15 mouse cellular contexts compared by ENCODE assay signal in the genomic region with DNA sequence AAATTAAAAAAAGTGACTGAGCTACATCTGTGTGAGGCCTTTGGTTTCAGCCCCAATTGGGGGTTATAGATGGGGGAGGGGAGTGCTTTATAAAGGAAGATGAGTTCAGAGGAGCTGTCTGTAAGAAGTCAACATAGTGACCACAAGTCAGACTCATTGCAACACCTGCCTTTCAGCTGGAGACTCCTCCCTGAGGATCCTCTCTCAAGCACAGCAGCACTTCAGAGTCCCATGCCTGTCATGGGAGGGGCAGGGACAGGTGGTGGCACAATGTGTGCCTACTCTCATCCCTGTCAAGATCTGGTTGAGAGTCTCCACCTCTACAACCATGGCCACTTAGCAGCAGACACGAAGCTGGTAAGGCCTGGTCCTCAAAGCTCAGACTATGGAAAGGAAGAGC. TPM values are rescaled to one million over a fixed set of nuclear protein-coding genes. Genes with fewer than 3 reads are reported as not detected.
A peak's percentile ranks its signal among the peaks of the same experiment; 100 is the strongest.
DNase-seq lines count a peak whose midpoint lies in the region; ATAC-seq and TF ChIP-seq lines count a peak whose summit lies in the region.
"Had no signal": no experiment of that assay in that cellular context is flagged by ENCODE, and none has a peak within 500 bp of the region (broad histone marks: within the 10 kb centered on the region; RNA-seq: fewer than 3 reads in every experiment).

No protein-coding gene starts in this region.

- in situ Hi-C loops in CH12.LX (cut with MboI; ENCODE audit: low pct_ligation_motif_present, low pct_unique_long_range_greater_than_20kb, low sequenced_read_pairs) = no loop called here

- no peak overlapping the region for H3K4me3 ChIP-seq in lung, embryonic 16.5 days (ENCODE audit: low read length)
- no peak overlapping the region for H3K4me3 ChIP-seq in lung, adult 2 months (replicated peaks; ENCODE audit: extremely low read depth, low read depth, low read length)
- no peak overlapping the region for H3K4me3 ChIP-seq in CH12.LX (replicated peaks in 1 of 3; ENCODE audit: low read depth in 2 of 3, low read length in 2 of 3, poor library complexity in 1 of 3)
- no peak overlapping the region for H3K4me3 ChIP-seq in liver, embryonic 12.5 days
- H3K4me3 ChIP-seq: forebrain, embryonic 10.5 days; limb, embryonic 12.5 days had no signal

- no peaks in the 10 kb centered on the region for H3K9me3 ChIP-seq in lung, embryonic 16.5 days (ENCODE audit: control insufficient read depth, low read length)
- H3K9me3 ChIP-seq in CH12.LX (replicated peaks; ENCODE audit: low read length) = no peaks in the 10 kb centered on the region
- no peaks in the 10 kb centered on the region for H3K9me3 ChIP-seq in liver, embryonic 12.5 days (replicated peaks)
- H3K9me3 ChIP-seq: forebrain, embryonic 10.5 days; limb, embryonic 12.5 days had no signal

- no peaks in the 10 kb centered on the region for H3K27me3 ChIP-seq in lung, embryonic 16.5 days (ENCODE audit: control insufficient read depth, insufficient read depth, low read depth, low read length)
- no peaks in the 10 kb centered on the region for H3K27me3 ChIP-seq in CH12.LX (replicated peaks)
- H3K27me3 ChIP-seq in liver, embryonic 12.5 days (replicated peaks) = no peaks in the 10 kb centered on the region
- H3K27me3 ChIP-seq: limb, embryonic 12.5 days had no signal

- H3K27ac ChIP-seq in lung, embryonic 16.5 days (ENCODE audit: low read length) = no peak overlapping the region
- H3K27ac ChIP-seq in CH12.LX (ENCODE audit: insufficient read depth, low read depth) = peak overlapping the region; percentile 65
- H3K27ac ChIP-seq in liver, embryonic 12.5 days = no peak overlapping the region
- H3K27ac ChIP-seq: forebrain, embryonic 10.5 days; limb, embryonic 12.5 days had no signal

- TF ChIP-seq EP300 in CH12.LX (IDR thresholded peaks at IDR 0.05; ENCODE audit: low read length) = peak; percentile 24; the same call in 1 of the 2 replicates

- peak; percentile 36; the same call in 1 of the 2 replicates for ATAC-seq in lung, embryonic 16.5 days (ENCODE audit: low read depth)
- peak; percentile 80 for ATAC-seq in megakaryocyte progenitor cell, adult 5-6 weeks (replicated peaks; ENCODE audit: poor library complexity)
- ATAC-seq in liver, embryonic 12.5 days = no peak

- H3K4me1 ChIP-seq in lung, embryonic 16.5 days (replicated peaks; ENCODE audit: control insufficient read depth, insufficient read depth, low read length) = peaks cover 11% of the 10 kb centered on the region
- peaks cover 38% of the 10 kb centered on the region for H3K4me1 ChIP-seq in lung, adult 2 months (ENCODE audit: control insufficient read depth, insufficient read depth, low read length)
- H3K4me1 ChIP-seq in CH12.LX (ENCODE audit: control insufficient read depth in 1 of 2, insufficient read depth in 2 of 2) = peaks cover 39 to 93% of the 10 kb centered on the region in 2 experiments
- H3K4me1 ChIP-seq in liver, embryonic 12.5 days = peaks cover 35% of the 10 kb centered on the region
- H3K4me1 ChIP-seq: limb, embryonic 12.5 days had no signal

- TF ChIP-seq CTCF in lung, adult 2 months (IDR thresholded peaks at IDR 0.05; ENCODE audit: insufficient read depth, low read length) = no peak
- no peak for TF ChIP-seq CTCF in CH12.LX (conservative IDR thresholded peaks at IDR 0.05 in 1 of 2, IDR thresholded peaks at IDR 0.05 in 1 of 2; ENCODE audit: low read depth in 2 of 2, low read length in 2 of 2)

- no peak for TF ChIP-seq RAD21 in CH12.LX (IDR thresholded peaks at IDR 0.05; ENCODE audit: low read depth, low read length)

- DNase-seq in lung, adult 2 months = no peak
- DNase-seq in CH12.LX (ENCODE audit: extremely low read depth) = peak; percentile 74
- DNase-seq in thymus, postnatal 10 days (ENCODE audit: low spot score in 2 of 2) = peak; percentile 29 to 33
- no peak for DNase-seq in adrenal gland, adult 18-20 months (ENCODE audit: low spot score in 2 of 2)
- DNase-seq in layer of hippocampus, adult 8-10 months (ENCODE audit: low spot score in 2 of 2) = no peak
- DNase-seq: adrenal gland, postnatal 25 days; cerebellum, adult 11 months; heart, adult 18-20 months; heart, postnatal 14 days; lung, postnatal 14 days had no signal

- H3K36me3 ChIP-seq in lung, embryonic 16.5 days (ENCODE audit: control insufficient read depth, insufficient read depth, low read length) = no peaks in the 10 kb centered on the region
- peaks cover 0 to 5% of the 10 kb centered on the region in 2 experiments for H3K36me3 ChIP-seq in CH12.LX (replicated peaks in 1 of 2; ENCODE audit: control insufficient read depth in 1 of 2, insufficient read depth in 1 of 2, low read length in 1 of 2)
- no peaks in the 10 kb centered on the region for H3K36me3 ChIP-seq in liver, embryonic 12.5 days
- H3K36me3 ChIP-seq: forebrain, embryonic 10.5 days; limb, embryonic 12.5 days had no signal

- no peak overlapping the region for H3K4me2 ChIP-seq in lung, embryonic 16.5 days (ENCODE audit: low read depth, low read length)
- H3K4me2 ChIP-seq in CH12.LX (ENCODE audit: insufficient read depth, low read depth, poor library complexity, severe bottlenecking) = peak overlapping the region; percentile 25
- H3K4me2 ChIP-seq in liver, embryonic 12.5 days = no peak overlapping the region
- H3K4me2 ChIP-seq: limb, embryonic 12.5 days had no signal

- dilution Hi-C loops in CH12.LX (cut with MboI; ENCODE audit: extremely low pct_ligation_motif_present, extremely low pct_unique_long_range_greater_than_20kb, low sequenced_read_pairs) = no loop called here

- no peak overlapping the region for H3K9ac ChIP-seq in lung, embryonic 16.5 days (ENCODE audit: low read length)
- 0 out of 2 replicates have a peak overlapping the region, but pooled peaks have one; percentile 1 for H3K9ac ChIP-seq in CH12.LX (ENCODE audit: insufficient read depth, low read depth)
- H3K9ac ChIP-seq in liver, embryonic 12.5 days = no peak overlapping the region
- H3K9ac ChIP-seq: limb, embryonic 12.5 days had no signal

- TF ChIP-seq POLR2A in lung, adult 2 months (IDR thresholded peaks at IDR 0.05; ENCODE audit: borderline replicate concordance, extremely low read depth, low read depth, low read length) = no peak
- no peak for TF ChIP-seq POLR2A in CH12.LX (IDR thresholded peaks at IDR 0.05; ENCODE audit: low read depth, low read length)

- WGBS in lung, embryonic 16.5 days = 74% methylated on average over 1 of the region's 1 CpGs
- WGBS in lung, adult 2 months = 42% methylated on average over 1 of the region's 1 CpGs
- WGBS in liver, embryonic 12.5 days (ENCODE audit: insufficient replicate concordance) = 55% methylated on average over 1 of the region's 1 CpGs

- H3K79me2 ChIP-seq in CH12.LX (replicated peaks; ENCODE audit: control insufficient read depth, extremely low read depth, insufficient read depth, poor library complexity, severe bottlenecking) = peaks cover 69% of the 10 kb centered on the region

TF ChIP-seq in CH12.LX, 34 proteins besides CTCF, POLR2A, EP300 and RAD21 (continues in another document):
- TF ChIP-seq CHD2 (IDR thresholded peaks at IDR 0.05; ENCODE audit: low read length) = peak; percentile 63; the same call in 1 of the 2 replicates
- TF ChIP-seq ETS1 (conservative IDR thresholded peaks at IDR 0.05; ENCODE audit: low read depth, low read length) = peak; percentile 68
- no peak for TF ChIP-seq SIN3A (IDR thresholded peaks at IDR 0.05; ENCODE audit: low read length)
- TF ChIP-seq GABPA (IDR thresholded peaks at IDR 0.05; ENCODE audit: insufficient replicate concordance, low read depth, low read length) = no peak
- TF ChIP-seq JUN (IDR thresholded peaks at IDR 0.05; ENCODE audit: insufficient read depth, low read depth, low read length) = no peak
- peak; percentile 23; the same call in 1 of the 2 replicates for TF ChIP-seq BHLHE40 (IDR thresholded peaks at IDR 0.05; ENCODE audit: low read depth, low read length)
- TF ChIP-seq MAZ (IDR thresholded peaks at IDR 0.05; ENCODE audit: low read depth, low read length) = no peak
- TF ChIP-seq ZMIZ1 (IDR thresholded peaks at IDR 0.05; ENCODE audit: low read depth, low read length) = no peak
- TF ChIP-seq ZKSCAN1 (IDR thresholded peaks at IDR 0.05; ENCODE audit: borderline replicate concordance, low read depth, low read length) = no peak

RNA-seq across cellular contexts. Expression of a gene that starts 11.9 kb away (rescaled TPM):
- 111 and 122 TPM in 2 replicates for polyA plus RNA-seq in lung, embryonic 16.5 days (2015; fragmentation: Nextera tagmentation; extraction: Ambion mirVana)
- polyA plus RNA-seq in lung, adult 2 months (2012; rRNA removed) = 76.8 and 79.7 TPM in 2 replicates
- total RNA-seq in CH12.LX (2012; rRNA removed) (122 and 131 TPM in 2 replicates), CH12.LX (2014; rRNA removed) (175 and 188 TPM in 2 replicates)
- 110 and 125 TPM in 2 replicates for polyA plus RNA-seq in CH12.LX (2012; ENCODE audit: insufficient read length, low read depth)
- total RNA-seq in megakaryocyte progenitor cell, adult 5-6 weeks (2015) = 159 and 171 TPM in 2 replicates
- 183 and 192 TPM in 2 replicates for total RNA-seq in megakaryocyte progenitor cell, adult 5-6 weeks (2017)
- 60.8 and 65.1 TPM in 2 replicates for polyA plus RNA-seq in liver, embryonic 12.5 days (2016; fragmentation: Nextera tagmentation; extraction: Ambion mirVana)
- 100 to 1,000 TPM; 111 to 124 TPM for total RNA-seq in adrenal gland, adult 18-20 months (2021)
- total RNA-seq in layer of hippocampus, adult 8-10 months (2022) = 10 to 100 TPM; 23.5 to 35.8 (median 27.8) TPM

RNA-seq across cellular contexts. Expression of a gene that starts 12.1 kb away (rescaled TPM):
- 11.1 and 13.5 TPM in 2 replicates for polyA plus RNA-seq in lung, embryonic 16.5 days (2015; fragmentation: Nextera tagmentation; extraction: Ambion mirVana)
- polyA plus RNA-seq in lung, adult 2 months (2012; rRNA removed) = 3.0 and 4.7 TPM in 2 replicates
- 9.1 and 9.8 TPM in 2 replicates for total RNA-seq in CH12.LX (2012; rRNA removed)
- 10.1 and 10.2 TPM in 2 replicates for total RNA-seq in CH12.LX (2014; rRNA removed)
- polyA plus RNA-seq in CH12.LX (2012; ENCODE audit: insufficient read length, low read depth) = 7.5 and 9.7 TPM in 2 replicates
- 10.1 TPM in 2 replicates for total RNA-seq in megakaryocyte progenitor cell, adult 5-6 weeks (2015)
- total RNA-seq in megakaryocyte progenitor cell, adult 5-6 weeks (2017) = 4.6 and 4.9 TPM in 2 replicates
- polyA plus RNA-seq in liver, embryonic 12.5 days (2016; fragmentation: Nextera tagmentation; extraction: Ambion mirVana) = 6.3 and 7.2 TPM in 2 replicates
- 10 to 100 TPM; 11.1 to 14.3 TPM for total RNA-seq in adrenal gland, adult 18-20 months (2021)
- total RNA-seq in layer of hippocampus, adult 8-10 months (2022) = 10 to 100 TPM in 3 of 4 experiments, 1 to 10 TPM in 1; 8.0 to 11.0 (median 10.7) TPM

RNA-seq across cellular contexts. Expression of a gene that starts 50.9 kb away (rescaled TPM):
- 21.5 and 22.0 TPM in 2 replicates for polyA plus RNA-seq in lung, embryonic 16.5 days (2015; fragmentation: Nextera tagmentation; extraction: Ambion mirVana)
- 6.5 and 7.1 TPM in 2 replicates for polyA plus RNA-seq in lung, adult 2 months (2012; rRNA removed)
- total RNA-seq in CH12.LX (2012; rRNA removed) = 17.6 and 29.3 TPM in 2 replicates
- 41.7 and 45.0 TPM in 2 replicates for total RNA-seq in CH12.LX (2014; rRNA removed)
- 27.2 and 47.1 TPM in 2 replicates for polyA plus RNA-seq in CH12.LX (2012; ENCODE audit: insufficient read length, low read depth)
- 34.2 and 38.6 TPM in 2 replicates for total RNA-seq in megakaryocyte progenitor cell, adult 5-6 weeks (2015)
- 23.2 and 30.4 TPM in 2 replicates for total RNA-seq in megakaryocyte progenitor cell, adult 5-6 weeks (2017)
- 45.4 and 46.8 TPM in 2 replicates for polyA plus RNA-seq in liver, embryonic 12.5 days (2016; fragmentation: Nextera tagmentation; extraction: Ambion mirVana)
- total RNA-seq in adrenal gland, adult 18-20 months (2021) = 10 to 100 TPM; 22.8 to 25.0 TPM
- 10 to 100 TPM in 3 of 4 experiments, 1 to 10 TPM in 1; 9.7 to 14.1 (median 10.7) TPM for total RNA-seq in layer of hippocampus, adult 8-10 months (2022)

Comparison
In these comparisons a context has a peak if more than half of its experiments do, and no peak if none do; other contexts are left out.
1. DNase-seq: peak in CH12.LX (single experiment) and thymus, postnatal 10 days (2 of 2); none in lung, adult 2 months (single experiment), adrenal gland, adult 18-20 months (0 of 2) and layer of hippocampus, adult 8-10 months (0 of 2).